Mouse (Mus musculus): Measurements from ENCODE around the gene Arhgap23. TPM values are rescaled to one million over a fixed set of nuclear protein-coding genes. Genes with fewer than 3 reads are reported as not detected.

The Arhgap23 gene
- polyA plus RNA-seq, 1 experiment from 2014 or later, result 6.6 TPM

- Histone ChIP-seq H3K9me3 (replicated peaks) (no peaks in the 10 kb centered on the region), H3K4me1 (replicated peaks) (peaks cover 7% of the 10 kb centered on the region; the same call in 1 of the 2 replicates), H3K27me3 (peaks cover 96% of the 10 kb centered on the region), H3K4me3 (replicated peaks) (no peak overlapping the region), H3K9ac (no peak overlapping the region), H3K27ac (replicated peaks) (no peak overlapping the region), H3K36me3 (replicated peaks) (no peaks in the 10 kb centered on the region), H3K4me2 (no peak overlapping the region)
- ATAC-seq (ENCODE audit: insufficient read depth), result no peak
- 62% methylated on average over 12 of the region's 12 CpGs for WGBS (ENCODE audit: insufficient replicate concordance)
These were observed 127.9 kb downstream of the Arhgap23 start for GRCm38 (mm10) chr11:97543181-97543733.

GRCm38 (mm10) chr11:97543883-97544282, 128.6 kb downstream of the Arhgap23 start:
- Histone ChIP-seq H3K4me2 (no peak overlapping the region), H3K4me1 (replicated peaks) (peaks cover 7% of the 10 kb centered on the region; the same call in 1 of the 2 replicates), H3K4me3 (replicated peaks) (no peak overlapping the region), H3K27ac (replicated peaks) (no peak overlapping the region), H3K9ac (no peak overlapping the region), H3K36me3 (replicated peaks) (no peaks in the 10 kb centered on the region), H3K9me3 (replicated peaks) (no peaks in the 10 kb centered on the region), H3K27me3 (peaks cover 96% of the 10 kb centered on the region)
- no peak for ATAC-seq (ENCODE audit: insufficient read depth)
- 59% methylated on average over 9 of the region's 9 CpGs for WGBS (ENCODE audit: insufficient replicate concordance)

- H3K4me2 ChIP-seq, result peak overlapping the region; percentile 68
- peak overlapping the region; percentile 46 for H3K4me3 ChIP-seq (replicated peaks)
- H3K27ac ChIP-seq (replicated peaks), result no peak overlapping the region
- WGBS (ENCODE audit: insufficient replicate concordance), result 2% methylated on average over 26 of the region's 26 CpGs
- H3K36me3 ChIP-seq (replicated peaks), result no peaks in the 10 kb centered on the region
- H3K4me1 ChIP-seq (replicated peaks), result peaks cover 7% of the 10 kb centered on the region; the same call in 1 of the 2 replicates
- no peaks in the 10 kb centered on the region for H3K9me3 ChIP-seq (replicated peaks)
- H3K9ac ChIP-seq, result no peak overlapping the region
- peaks cover 98% of the 10 kb centered on the region for H3K27me3 ChIP-seq
- ATAC-seq (ENCODE audit: insufficient read depth), result no peak
These were observed 130.7 kb downstream of the Arhgap23 start for GRCm38 (mm10) chr11:97545808-97546560.

- under 1% methylated on average over 59 of the region's 73 CpGs for WGBS (ENCODE audit: insufficient replicate concordance)
- ATAC-seq (ENCODE audit: insufficient read depth), result peak; percentile 12; the same call in 1 of the 2 replicates
- H3K27me3 ChIP-seq, result peaks cover 98% of the 10 kb centered on the region
- H3K36me3 ChIP-seq (replicated peaks), result no peaks in the 10 kb centered on the region
- H3K27ac ChIP-seq (replicated peaks), result no peak overlapping the region
- H3K9me3 ChIP-seq (replicated peaks), result no peaks in the 10 kb centered on the region
- H3K9ac ChIP-seq, result no peak overlapping the region
- peak overlapping the region; percentile 68 for H3K4me2 ChIP-seq
- peak overlapping the region; percentile 46 for H3K4me3 ChIP-seq (replicated peaks)
- peaks cover 7% of the 10 kb centered on the region; the same call in 1 of the 2 replicates for H3K4me1 ChIP-seq (replicated peaks)
These were observed 131.6 kb downstream of the Arhgap23 start for GRCm38 (mm10) chr11:97546804-97547411.

- Histone ChIP-seq H3K27me3 (peaks cover 100% of the 10 kb centered on the region), H3K27ac (replicated peaks) (no peak overlapping the region), H3K9ac (no peak overlapping the region), H3K4me3 (replicated peaks) (no peak overlapping the region), H3K36me3 (replicated peaks) (no peaks in the 10 kb centered on the region), H3K4me2 (no peak overlapping the region), H3K4me1 (replicated peaks) (peaks cover 7% of the 10 kb centered on the region; the same call in 1 of the 2 replicates), H3K9me3 (replicated peaks) (no peaks in the 10 kb centered on the region)
- no peak for ATAC-seq (ENCODE audit: insufficient read depth)
- WGBS (ENCODE audit: insufficient replicate concordance), result 36% methylated on average over 12 of the region's 12 CpGs
These were observed 132.8 kb downstream of the Arhgap23 start for GRCm38 (mm10) chr11:97547957-97548706.

- Histone ChIP-seq H3K27ac (replicated peaks) (no peak overlapping the region), H3K4me1 (replicated peaks) (peaks cover 7% of the 10 kb centered on the region; the same call in 1 of the 2 replicates), H3K4me2 (no peak overlapping the region), H3K9me3 (replicated peaks) (no peaks in the 10 kb centered on the region), H3K4me3 (replicated peaks) (no peak overlapping the region), H3K27me3 (peaks cover 97% of the 10 kb centered on the region), H3K9ac (no peak overlapping the region), H3K36me3 (replicated peaks) (no peaks in the 10 kb centered on the region)
- WGBS (ENCODE audit: insufficient replicate concordance), result 32% methylated on average over 8 of the region's 8 CpGs
- ATAC-seq (ENCODE audit: insufficient read depth), result no peak
These were observed 133.4 kb downstream of the Arhgap23 start for GRCm38 (mm10) chr11:97548757-97549156.

Other genes starting within 250 kb of the Arhgap23 start
- gene Kpnb1, start 227.7 kb upstream of the Arhgap23 start, polyA plus RNA-seq (2015; fragmentation: Nextera tagmentation; extraction: Ambion mirVana), result 18.4 and 18.6 TPM in 2 replicates
- 18.6 and 21.4 TPM in 2 replicates for gene Npepps, start 134.9 kb upstream of the Arhgap23 start, polyA plus RNA-seq (2015; fragmentation: Nextera tagmentation; extraction: Ambion mirVana)
- 21.4 and 24.4 TPM in 2 replicates for gene Mrpl45, start 99.8 kb upstream of the Arhgap23 start, polyA plus RNA-seq (2015; fragmentation: Nextera tagmentation; extraction: Ambion mirVana)
- gene Gpr179, start 63.5 kb upstream of the Arhgap23 start, polyA plus RNA-seq (2015; fragmentation: Nextera tagmentation; extraction: Ambion mirVana), result 0.01 TPM in 1 of 2 replicates, not detected in the other
- gene Socs7, start 53.0 kb upstream of the Arhgap23 start, polyA plus RNA-seq (2015; fragmentation: Nextera tagmentation; extraction: Ambion mirVana), result 1.1 and 1.3 TPM in 2 replicates
- 0.39 and 0.61 TPM in 2 replicates for gene 4933428G20Rik, start 84.8 kb downstream of the Arhgap23 start, polyA plus RNA-seq (2015; fragmentation: Nextera tagmentation; extraction: Ambion mirVana)
- gene Srcin1, start 160.7 kb downstream of the Arhgap23 start, polyA plus RNA-seq (2015; fragmentation: Nextera tagmentation; extraction: Ambion mirVana), result 0.02 TPM in 1 of 2 replicates, not detected in the other
- gene Epop, start 214.2 kb downstream of the Arhgap23 start, polyA plus RNA-seq (2015; fragmentation: Nextera tagmentation; extraction: Ambion mirVana), result 0.39 and 0.40 TPM in 2 replicates
- gene Mllt6, start 247.9 kb downstream of the Arhgap23 start, polyA plus RNA-seq (2015; fragmentation: Nextera tagmentation; extraction: Ambion mirVana), result 0.16 and 0.20 TPM in 2 replicates

All from liver, embryonic 15.5 days (tissue).